Mouse (Mus musculus) regulatory T cell (primary cell): ENCODE data around the gene Itgbl1.
"Not testable (repeated sequence)": the region's sequence is repeated elsewhere in the genome, so short reads cannot be mapped to it uniquely, and the experiment has no call there.

Source experiments
- in situ Hi-C: fragments of 300-600 bp; cut with MboI, MseI; formaldehyde crosslinking; loops from one replicate; pipeline ENCODE4 v1.15.1; 2025; ENCODE audit warnings: high pct_unique_total_duplicates

The Itgbl1 gene

DNA sequence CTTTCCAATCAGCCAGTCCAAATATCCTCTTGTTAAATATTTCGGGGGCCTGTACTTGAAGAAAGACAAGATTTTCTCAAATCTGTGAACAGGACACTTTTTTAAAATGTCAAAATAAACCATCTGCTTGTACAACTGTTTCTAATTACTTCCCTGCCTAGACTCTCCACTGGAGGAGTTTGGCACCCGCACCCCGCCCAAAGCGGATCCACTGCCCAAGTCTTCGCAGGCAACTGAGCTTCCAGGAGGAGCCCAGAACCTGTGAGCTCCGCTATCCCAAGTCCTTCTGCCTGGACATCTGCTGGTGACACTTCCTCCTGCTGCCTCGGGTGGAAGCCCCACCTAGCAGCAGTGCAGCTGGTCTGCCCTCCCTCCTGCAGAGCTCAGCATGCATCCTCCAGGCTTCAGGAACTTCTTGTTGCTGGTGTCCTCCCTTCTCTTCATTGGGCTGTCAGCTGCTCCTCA, at the start of gene Itgbl1:
TSS of gene Itgbl1 (plus strand) at position 51 of the 465 bp plus-strand sequence.
- in situ Hi-C loops = no loop called here

DNA sequence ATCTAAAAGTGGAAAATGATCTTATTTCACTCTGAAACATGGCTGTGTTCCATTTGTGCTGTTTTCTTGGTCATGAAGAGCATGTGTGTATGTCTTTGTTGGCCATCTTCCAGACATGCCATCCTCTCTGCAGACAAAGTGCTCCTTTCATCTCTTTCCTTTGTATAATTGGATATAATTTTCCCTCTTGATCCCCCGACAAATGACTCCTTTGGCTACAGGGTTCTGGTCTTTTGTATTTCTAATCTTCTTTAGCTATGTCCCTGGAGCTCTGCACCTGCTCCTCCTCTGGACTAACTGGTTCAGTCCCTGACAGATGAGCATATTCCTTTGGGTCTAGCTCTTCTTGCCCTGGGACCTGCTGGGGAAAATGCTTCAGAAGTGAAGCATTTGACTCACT, 36.8 kb upstream of the Itgbl1 start:
- in situ Hi-C loops = no loop called here

DNA sequence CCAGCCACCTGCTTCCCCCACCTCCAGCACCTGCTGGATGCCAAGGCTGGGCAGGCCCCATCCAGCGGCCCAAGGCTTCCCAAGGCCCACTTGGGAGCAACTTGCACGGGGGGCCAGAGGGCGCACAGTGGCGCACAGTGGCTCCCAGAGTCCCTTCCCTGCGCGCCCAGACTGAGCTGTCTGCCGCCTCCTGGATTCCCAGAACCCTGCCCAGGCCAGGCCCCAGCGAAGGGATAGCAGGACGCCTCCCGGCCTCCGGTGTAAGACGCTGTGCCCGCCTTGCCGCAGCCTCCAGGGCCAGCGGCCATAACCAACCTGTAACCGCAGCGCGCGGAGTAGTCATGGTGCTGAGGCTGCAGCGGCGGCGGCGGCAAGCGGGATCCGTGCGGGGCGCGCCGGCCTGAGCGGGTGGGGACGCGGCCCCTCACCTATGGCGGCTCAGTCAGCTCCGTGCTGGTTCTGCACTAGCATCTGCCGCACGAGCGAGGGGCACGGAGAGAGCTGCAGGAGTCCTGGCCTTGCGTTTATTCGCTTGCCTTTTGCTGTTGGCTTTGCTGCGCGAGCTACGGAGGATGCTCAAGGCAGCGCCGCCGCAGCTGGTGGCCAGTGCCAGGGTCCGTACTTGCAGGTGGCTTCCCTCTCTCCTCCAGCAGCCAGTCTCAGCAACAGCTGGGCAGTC, 33.1 kb upstream of the Itgbl1 start, which contains the start of gene Nalcn:
TSS of gene Nalcn (minus strand) at position 644 of the 679 bp plus-strand sequence.
- in situ Hi-C loops = no loop called here

DNA sequence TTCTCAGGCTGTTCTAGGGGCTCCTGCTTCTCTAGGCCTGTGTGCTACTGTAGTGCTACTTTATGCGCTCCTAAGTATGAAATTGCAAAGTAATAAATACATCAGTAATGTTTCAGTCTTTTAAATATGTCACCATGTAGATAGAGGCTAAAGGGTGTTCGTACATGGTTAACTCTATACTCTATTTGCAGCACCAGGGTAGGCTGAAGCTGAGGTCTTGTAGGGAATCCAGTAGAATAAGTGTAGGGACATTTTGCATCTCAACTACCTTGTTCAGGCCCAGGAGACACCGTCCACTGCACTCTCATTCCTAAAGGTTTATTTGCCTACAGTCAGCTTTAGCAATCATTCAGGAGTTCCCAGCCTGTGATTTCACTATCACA, 32.6 kb upstream of the Itgbl1 start:
- in situ Hi-C loops = no loop called here

DNA sequence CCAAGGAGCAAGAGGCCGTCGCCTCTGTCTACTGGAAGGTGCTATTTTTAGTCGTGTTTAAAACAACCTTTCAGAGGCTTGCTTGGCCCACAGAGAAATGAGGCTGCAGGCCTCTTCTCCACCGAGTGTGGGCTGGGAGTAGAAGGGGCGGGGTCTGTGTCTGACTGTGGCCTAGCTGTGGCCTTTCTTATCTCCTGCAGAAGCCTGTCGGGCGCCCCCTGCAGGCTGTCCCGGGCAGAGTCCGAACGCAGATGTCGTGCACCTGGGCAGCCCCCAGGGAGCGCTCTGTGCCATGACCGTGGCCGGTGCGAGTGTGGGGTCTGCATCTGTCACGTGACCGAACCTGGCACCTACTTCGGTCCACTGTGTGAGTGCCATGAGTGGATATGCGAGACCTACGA, 1.3 kb downstream of the Itgbl1 start:
- in situ Hi-C loops = no loop called here

DNA sequence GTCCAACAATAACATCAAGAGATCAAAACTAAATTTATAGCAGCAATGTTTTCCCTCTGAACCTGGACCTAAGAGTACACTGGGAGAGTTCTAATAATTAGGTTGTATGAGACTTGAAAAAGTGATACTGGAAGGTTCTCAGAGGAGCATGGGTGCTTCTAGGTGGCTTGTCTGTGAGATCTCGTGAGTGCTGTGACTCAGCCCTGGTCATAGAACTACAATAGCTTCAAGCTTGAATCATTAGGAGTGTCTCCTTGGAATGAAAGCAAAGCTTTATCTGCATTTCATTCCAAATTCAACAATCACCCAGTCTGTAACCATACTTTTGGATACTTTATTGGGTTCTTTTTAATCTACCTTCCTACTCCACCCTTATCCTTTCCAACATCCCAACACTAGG, 2.6 kb downstream of the Itgbl1 start:
- in situ Hi-C loops = no loop called here

DNA sequence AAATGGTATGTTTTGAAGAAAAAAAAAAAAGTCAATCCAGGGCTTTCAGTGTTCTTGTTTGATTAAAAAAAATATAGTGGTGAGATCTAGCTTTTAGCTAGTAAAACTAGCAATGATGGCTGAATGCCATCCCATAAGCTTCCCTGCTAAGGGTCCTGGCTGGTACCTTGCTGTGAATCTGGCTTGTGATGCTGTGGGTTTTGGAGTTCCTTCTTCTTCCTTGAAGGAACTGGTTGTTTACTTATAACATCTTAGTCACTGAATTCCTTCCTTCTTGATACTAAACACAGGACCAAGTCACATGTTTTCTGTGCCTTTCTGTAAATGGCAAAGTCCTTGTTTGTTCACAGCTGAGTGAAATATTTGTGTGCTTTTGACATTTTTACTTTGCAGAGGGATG, 3.4 kb downstream of the Itgbl1 start:
- in situ Hi-C loops = no loop called here

DNA sequence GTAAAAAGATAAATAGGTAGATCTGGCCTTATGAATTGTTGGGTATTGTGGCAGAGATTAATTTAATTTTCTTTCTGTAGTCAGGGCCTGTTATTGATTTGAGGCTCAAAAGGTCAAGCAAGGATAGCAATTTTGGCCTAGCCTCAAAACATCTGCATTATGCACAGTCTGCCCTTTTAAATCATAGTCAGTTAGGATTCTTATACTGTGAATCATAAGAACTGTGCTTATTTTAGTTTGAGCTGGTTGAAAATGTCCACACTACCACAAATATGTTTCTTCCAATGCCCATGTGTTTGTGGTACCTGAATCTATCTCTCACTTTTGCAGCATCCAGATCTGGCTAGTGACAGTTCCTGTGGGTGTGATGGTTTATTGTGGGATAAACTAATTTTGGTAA, 4.7 kb downstream of the Itgbl1 start:
- in situ Hi-C loops = no loop called here

DNA sequence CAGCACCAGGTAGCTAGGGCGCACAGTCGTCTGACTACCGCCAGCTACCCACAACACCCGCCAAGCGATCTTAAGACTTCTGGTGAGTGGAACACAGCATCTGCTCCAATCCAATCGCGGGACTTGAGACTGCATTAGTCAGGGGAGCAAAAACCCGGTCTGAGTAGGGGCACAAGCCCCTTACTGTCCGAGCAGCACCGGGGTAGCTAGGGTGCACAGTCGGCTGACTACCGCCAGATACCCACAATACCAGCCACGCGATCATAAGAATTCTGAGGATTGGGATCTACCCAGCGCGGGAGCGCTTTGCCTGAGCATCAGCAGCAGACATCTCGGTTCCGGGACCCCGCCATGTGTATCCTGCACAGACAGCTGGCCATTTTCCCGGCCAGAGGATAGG, 11.3 kb downstream of the Itgbl1 start:
- in situ Hi-C loops = not testable (repeated sequence)

DNA sequence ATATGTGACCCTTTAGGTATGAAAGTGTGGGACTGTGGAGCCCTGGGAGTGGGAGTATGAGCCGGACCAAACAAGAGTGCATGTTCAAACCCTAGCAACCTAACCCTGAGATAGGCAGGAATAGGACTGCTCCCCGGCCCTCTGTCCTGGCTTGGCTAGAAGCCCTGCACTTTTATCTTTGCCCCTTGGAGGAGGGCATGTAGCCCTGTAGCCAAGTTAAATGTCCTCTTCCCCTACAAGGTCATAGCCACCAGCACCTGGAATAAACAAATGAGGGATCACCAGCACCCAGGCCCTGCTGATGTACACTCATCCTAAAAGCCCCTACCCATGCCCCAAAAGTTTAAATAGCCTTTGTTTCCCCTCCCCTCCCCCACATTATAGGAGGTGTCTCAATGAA, 18.3 kb downstream of the Itgbl1 start:
- in situ Hi-C loops = no loop called here

DNA sequence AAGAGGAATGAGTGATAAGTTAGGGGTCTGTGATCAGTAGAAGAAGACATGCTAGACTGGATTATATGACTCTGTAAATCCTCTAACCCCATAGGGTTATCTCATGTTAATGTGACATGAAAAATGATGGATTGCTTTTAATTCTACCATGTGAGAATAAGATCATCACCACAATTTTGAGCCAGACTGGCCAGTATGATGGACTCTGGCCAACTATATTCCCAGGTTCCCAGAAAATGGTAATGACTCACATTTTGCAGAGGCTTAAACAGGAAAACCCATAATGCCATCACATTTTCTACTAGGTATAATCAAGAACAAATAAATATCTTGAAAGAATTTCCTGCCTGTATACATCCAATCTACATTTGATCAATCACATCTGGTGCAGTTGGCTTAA, 55.0 kb downstream of the Itgbl1 start:
- in situ Hi-C loops = no loop called here

DNA sequence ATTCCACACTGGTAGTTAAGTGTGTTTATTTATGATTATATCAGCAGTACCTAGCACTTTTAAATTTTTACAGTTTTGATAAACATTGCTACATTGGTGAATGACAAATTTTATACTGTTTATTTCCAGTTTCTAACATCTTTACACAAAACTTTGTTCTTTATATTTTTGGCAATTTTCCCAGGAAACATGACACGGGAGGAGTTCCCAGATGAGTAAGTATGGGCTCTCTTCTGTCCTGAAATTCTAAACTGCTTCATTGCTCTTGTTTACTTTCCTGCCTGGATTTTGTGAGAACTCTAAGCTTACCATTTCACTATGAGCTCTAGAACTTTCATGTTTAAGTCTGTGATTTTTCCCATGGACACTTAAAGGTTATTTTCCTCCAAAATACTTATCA, 82.3 kb downstream of the Itgbl1 start:
- in situ Hi-C loops = no loop called here

DNA sequence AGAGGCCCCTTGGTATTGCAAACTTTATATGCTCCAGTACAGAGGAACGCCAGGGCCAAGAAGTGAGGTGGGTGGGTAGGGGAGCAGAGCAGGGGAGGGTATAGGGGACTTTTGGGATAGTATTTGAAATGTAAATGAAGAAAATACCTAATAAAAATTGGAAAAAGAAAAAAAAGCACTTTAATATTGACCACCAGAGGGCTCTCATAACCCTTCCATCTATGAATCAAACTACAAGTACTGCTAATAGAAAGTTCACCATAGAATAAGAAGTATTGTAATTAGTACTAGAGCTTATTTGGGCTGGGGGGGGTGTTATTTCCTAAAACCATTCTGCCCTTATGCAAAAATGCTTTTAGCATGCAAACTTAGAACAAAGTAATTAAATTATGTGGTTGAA, 91.2 kb downstream of the Itgbl1 start:
- in situ Hi-C loops = no loop called here

DNA sequence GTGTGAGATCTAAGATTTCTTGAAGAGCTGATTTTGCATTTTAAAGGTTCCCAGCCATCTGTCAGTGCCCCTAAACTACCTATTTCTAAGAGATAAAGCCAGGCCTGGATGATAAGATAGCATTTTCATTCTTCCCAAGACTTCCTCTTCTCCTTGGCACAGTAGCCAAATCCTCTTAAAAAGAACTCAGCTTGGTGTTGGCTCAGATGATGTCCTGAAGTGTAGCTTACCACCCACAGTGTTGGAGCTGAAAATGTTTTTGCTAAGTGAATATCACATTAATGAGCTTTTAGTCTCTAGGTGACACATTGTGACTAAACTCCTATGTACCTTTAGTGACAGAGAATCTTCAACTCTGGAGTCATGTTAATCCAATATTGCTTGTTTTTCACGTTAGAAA, 99.8 kb downstream of the Itgbl1 start:
- in situ Hi-C loops = no loop called here

DNA sequence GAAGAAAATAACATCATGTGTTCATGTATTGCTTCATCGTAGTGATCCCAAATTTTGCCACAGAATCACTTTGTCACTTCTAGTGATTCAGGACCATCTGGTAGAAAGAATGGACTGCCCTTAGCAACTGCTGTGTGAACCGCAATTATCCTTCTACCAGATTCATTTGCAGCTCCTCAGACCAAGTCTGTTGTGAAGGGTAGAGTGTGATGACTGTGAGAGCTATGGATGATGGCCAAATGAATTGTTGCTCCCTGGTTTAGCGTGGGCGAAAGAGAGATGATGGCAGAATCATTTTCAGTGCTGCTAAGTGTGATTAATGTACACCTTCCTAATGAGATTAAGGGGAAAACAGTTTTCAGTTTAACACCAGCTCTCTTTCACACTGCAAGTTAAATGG, 100.3 kb downstream of the Itgbl1 start:
- in situ Hi-C loops = no loop called here

DNA sequence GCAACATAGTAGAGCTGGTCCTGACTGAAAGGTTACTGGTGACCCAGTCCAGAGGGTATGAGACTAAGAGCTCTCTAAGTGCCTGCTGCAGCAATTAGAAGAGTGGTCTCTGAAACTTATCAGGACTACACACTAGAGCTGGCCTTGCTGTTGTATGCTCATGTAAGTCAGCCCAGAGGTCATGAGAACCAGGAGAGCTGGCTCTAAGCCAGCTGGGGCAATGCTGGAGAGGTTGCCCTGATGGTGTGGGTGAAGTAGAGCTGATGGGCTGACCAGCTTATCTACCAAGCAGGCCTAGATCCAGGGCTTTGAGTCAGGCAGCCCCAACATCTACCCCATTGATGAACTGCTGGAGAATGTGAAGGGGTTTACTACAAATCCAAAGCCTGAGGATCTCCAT, 142.0 kb downstream of the Itgbl1 start:
- in situ Hi-C loops = no loop called here

DNA sequence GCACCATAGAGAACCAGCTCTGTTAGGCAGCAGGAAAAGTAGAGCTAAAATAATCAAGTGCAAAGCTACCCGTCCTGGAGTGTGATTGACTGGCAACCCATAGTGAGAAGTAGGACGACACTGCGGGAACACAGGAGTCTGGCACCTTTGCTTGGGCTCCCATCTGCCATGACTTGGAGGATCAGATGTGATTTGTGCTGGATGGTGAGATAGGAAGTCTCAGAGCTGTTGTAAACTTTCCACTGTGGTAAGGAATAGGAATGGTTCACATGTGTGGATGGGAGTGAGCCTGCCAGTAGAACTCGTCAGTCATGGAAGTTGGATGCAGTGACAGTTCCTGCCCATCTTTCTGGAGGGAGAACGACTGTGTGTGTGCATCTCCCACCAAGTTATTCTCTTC, 177.9 kb downstream of the Itgbl1 start:
- in situ Hi-C loops = no loop called here

DNA sequence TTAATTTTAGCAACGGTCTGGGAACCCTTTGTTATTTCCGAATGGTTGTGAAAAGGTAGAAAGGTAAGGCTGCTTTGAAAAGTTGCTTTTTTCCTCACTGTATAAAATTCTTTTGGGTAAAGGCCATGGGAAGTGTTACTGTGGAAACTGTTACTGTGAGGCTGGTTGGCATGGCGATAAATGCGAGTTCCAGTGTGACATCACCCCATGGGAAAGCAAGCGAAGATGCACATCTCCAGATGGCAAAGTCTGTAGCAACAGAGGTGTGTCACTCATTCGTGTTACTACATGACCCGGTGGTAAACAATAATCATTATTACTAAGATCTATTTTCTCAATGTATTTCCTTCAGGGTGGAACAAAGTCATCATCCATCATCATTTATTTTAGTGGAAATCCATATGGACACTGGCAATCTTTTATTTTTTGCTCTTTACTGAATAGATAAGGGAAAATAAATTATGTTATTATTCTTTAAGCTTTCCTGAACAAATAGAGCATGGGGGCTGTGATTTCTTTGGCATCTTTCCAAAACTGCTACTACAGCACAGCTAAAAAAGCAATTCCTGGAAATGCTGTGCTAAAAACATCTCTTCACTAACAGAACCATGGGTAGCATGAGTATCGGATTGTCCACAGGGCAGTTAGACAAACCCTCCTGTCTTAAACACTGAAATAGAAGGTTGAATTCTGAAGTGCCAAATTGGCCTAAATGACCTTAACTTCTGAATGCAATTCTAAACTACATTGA, 184.1 kb downstream of the Itgbl1 start:
- in situ Hi-C loops = no loop called here

DNA sequence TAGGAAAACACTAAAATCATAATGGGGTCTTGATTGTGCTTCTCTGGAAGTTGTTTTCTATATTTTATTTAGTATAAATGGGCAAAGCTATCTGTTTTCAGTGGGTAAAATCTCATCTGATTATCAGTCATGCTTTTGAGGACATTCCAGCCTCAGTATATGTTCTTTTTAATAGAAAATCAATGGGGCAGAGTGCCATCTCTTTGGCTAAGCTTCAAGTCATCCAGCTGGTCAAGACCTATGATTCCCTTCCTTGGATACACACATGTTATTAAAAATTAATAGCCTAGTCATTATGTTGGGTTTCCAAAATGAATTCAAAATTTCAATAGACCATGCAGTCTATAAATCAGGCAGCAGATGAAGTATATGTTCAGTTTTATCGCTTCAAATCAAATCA, 204.8 kb downstream of the Itgbl1 start:
- in situ Hi-C loops = no loop called here

DNA sequence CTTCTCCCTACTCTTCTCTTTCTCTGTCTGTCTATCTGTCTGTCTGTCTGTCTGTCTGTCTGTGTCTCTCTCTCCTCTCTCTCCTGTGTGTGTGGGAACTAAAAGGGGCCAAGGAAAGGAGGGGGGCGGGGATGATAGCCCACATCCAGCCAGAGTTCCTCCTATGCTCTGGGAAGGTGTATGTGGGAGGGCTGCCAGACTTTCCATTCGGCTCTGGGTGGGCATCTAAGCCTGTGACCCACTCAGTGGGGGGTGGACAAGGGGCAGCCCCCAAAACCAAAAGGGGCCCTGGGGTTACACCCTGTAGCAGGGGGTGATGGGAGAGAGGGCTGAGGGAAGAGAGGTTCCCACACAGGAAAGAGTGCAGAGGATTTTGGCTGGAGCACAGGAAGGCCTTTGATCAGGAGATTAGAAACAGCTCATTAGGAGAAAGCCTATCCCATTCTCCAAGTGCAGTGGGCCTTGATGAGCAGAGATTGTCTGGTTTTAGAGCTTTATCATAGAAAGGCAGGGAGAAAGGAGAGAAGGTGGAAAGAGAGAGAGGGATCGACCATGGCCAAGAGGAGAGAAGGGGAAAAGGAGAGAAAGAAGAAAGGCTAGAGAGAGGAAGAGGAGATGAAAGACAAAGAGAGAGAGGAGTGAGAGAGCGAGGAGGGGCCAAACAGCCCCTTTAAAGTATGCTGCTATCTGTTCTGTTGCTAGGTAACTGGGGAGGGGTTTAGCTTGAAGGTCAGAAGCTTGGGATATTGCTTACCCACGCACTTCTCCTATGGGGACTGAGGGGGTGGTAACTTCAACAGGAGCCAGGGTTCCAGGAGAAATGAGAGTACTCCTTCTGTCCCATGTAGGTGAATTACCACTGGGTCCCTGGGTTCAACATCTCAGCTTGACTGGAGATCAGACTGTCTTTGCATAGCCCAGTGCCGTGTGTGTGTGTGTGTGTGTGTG, 206.3 kb downstream of the Itgbl1 start:
- in situ Hi-C loops = no loop called here

DNA sequence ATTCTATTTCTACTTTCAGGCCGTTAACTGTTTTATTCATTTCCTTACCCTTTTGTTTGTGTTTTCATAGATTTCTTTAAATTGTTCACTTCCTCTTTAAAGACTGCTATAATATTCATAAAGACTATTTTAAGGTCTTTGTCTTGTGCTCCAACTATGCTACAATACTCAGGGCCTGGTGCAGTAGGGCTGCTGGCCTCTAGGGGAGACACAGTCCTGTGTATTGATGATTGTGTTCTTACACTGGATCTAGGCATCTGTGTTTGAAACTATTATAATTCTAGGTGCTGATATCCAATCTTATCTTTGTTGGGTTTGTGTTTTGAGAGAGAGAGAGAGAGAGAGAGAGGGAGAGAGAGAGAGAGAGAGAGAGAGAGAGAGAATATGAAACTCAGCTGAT, 268.1 kb downstream of the Itgbl1 start:
- in situ Hi-C loops = no loop called here

DNA sequence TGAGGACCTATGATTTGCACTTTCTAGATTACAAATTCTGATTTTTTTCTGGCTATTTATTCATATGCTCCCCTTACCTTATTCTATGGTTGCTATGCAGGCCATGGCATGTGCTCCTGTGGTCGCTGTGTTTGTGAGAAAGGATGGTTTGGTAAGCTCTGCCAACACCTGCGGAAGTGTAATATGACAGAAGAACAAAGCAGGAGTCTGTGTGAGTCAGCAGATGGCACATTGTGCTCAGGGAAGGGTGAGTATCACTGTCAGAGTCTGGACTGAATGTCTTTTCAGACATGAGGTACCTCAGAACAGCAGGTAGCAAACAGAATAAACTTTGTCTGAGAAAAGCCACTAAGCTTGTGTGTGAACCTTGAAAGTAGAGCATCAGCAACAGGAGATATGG, 306.8 kb downstream of the Itgbl1 start:
- in situ Hi-C loops = no loop called here
